Mouse (Mus musculus): ENCODE measurements around the gene Rad51b. TPM values are rescaled to one million over a fixed set of nuclear protein-coding genes. Genes with fewer than 3 reads are reported as not detected.

The Rad51b gene
- total and polyA plus RNA-seq, 2 experiments from 2014 or later: 1.1 TPM

DNA sequence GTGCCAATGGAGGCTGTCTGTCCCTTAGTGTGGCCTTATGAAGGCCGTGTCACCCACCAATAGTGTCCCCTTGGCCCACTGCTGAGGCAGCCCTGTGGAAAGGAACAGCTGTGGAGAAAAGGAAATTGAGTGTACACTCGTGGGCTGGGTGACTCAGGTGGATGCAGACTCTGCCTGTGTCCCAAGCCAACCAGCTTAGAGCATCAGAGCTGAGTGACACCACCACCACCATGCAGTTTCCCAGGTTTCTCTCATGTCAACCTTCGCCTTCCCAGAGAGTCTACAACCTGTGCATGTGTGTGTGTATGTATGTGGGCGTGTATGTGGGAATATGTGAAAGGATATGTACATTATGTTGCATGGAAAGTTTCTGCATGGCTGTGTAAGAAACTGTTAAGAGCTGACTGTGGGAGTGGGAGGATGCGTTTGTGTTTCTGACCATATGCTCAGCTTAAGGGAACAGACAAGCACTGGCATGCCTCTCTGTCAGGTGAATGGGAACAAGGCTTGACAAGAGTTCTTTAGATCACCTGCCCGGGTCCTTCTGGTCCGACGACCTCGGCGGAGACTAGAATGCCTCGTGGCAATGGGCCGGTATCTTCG is 17.5 kb upstream of the Rad51b start:
- Histone ChIP-seq H3K9me3 (ENCODE audit: low read length) (no peaks in the 10 kb centered on the region), H3K9ac (replicated peaks; ENCODE audit: low read length) (no peak overlapping the region), H3K4me2 (ENCODE audit: low read depth, low read length) (no peak overlapping the region), H3K27ac (no peak overlapping the region), H3K27me3 (ENCODE audit: insufficient read depth, low read length) (no peaks in the 10 kb centered on the region), H3K36me3 (ENCODE audit: insufficient read depth, low read length) (peaks cover 81% of the 10 kb centered on the region), H3K4me1 (ENCODE audit: insufficient read depth, low read length) (no peaks in the 10 kb centered on the region), H3K4me3 (ENCODE audit: low read length) (no peak overlapping the region)
- WGBS: 93% methylated on average over 13 of the region's 13 CpGs
- no peak for ATAC-seq
- no peak for TF ChIP-seq CTCF (IDR thresholded peaks at IDR 0.05; ENCODE audit: low read depth)
- DNase-seq (ENCODE audit: low spot score): no peak

DNA sequence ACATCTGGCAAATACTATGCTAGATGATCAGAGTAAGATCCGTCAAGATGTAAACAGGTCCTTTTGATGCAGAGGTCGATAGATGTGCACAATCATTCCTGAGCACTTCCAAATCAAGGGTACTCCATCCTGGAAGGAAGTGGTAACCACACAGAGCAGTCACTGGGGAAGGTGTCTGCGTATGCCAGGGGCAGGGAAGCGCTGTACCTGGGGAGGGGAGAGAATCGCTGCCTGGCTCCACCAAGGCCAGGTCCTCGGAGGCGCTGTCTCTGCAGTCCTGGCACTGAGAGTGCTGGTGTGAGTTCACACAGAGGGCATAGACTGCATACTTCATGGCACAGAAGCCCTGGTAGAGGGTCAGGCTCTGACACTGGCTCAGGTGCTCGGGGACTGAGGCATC is 14.5 kb upstream of the Rad51b start:
- Histone ChIP-seq H3K4me2 (ENCODE audit: low read depth, low read length) (no peak overlapping the region), H3K9me3 (ENCODE audit: low read length) (no peaks in the 10 kb centered on the region), H3K9ac (replicated peaks; ENCODE audit: low read length) (no peak overlapping the region), H3K27me3 (ENCODE audit: insufficient read depth, low read length) (no peaks in the 10 kb centered on the region), H3K4me3 (ENCODE audit: low read length) (no peak overlapping the region), H3K4me1 (ENCODE audit: insufficient read depth, low read length) (no peaks in the 10 kb centered on the region), H3K36me3 (ENCODE audit: insufficient read depth, low read length) (peaks cover 86% of the 10 kb centered on the region), H3K27ac (no peak overlapping the region)
- no peak for DNase-seq (ENCODE audit: low spot score)
- 92% methylated on average over 8 of the region's 8 CpGs for WGBS
- TF ChIP-seq CTCF (IDR thresholded peaks at IDR 0.05; ENCODE audit: low read depth): no peak
- ATAC-seq: no peak

DNA sequence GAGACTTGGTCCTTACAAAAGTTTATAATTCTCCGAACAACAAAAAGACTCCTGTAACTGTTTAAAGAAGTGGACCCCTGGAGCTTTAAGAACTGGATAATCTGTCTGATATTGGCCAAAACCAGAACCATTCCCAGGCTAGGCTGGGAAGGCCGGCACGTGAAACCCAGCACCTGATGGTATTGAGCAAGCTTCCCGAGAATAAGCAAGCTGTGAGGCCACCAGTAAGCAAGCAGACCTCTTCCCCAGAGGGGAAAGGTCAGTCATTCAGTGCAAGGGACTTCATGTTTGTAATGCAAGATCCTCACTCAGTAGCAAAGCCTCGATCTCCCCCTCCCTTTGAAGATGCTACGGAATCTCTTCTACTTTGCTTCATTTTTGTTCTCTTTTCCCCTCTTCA is 4.2 kb upstream of the Rad51b start:
- ATAC-seq (no peak), DNase-seq (ENCODE audit: low spot score) (no peak)
- H3K4me2 ChIP-seq (ENCODE audit: low read depth, low read length): no peak overlapping the region
- TF ChIP-seq CTCF (IDR thresholded peaks at IDR 0.05; ENCODE audit: low read depth): no peak
- H3K36me3 ChIP-seq (ENCODE audit: insufficient read depth, low read length): peaks cover 6% of the 10 kb centered on the region; the same call in 1 of the 2 replicates
- no peak overlapping the region for H3K27ac ChIP-seq
- no peaks in the 10 kb centered on the region for H3K27me3 ChIP-seq (ENCODE audit: insufficient read depth, low read length)
- 86% methylated on average over 6 of the region's 6 CpGs for WGBS
- no peak overlapping the region for H3K9ac ChIP-seq (replicated peaks; ENCODE audit: low read length)
- H3K4me3 ChIP-seq (ENCODE audit: low read length): no peak overlapping the region
- peaks cover 6% of the 10 kb centered on the region; the same call in 1 of the 2 replicates for H3K4me1 ChIP-seq (ENCODE audit: insufficient read depth, low read length)
- H3K9me3 ChIP-seq (ENCODE audit: low read length): no peaks in the 10 kb centered on the region

DNA sequence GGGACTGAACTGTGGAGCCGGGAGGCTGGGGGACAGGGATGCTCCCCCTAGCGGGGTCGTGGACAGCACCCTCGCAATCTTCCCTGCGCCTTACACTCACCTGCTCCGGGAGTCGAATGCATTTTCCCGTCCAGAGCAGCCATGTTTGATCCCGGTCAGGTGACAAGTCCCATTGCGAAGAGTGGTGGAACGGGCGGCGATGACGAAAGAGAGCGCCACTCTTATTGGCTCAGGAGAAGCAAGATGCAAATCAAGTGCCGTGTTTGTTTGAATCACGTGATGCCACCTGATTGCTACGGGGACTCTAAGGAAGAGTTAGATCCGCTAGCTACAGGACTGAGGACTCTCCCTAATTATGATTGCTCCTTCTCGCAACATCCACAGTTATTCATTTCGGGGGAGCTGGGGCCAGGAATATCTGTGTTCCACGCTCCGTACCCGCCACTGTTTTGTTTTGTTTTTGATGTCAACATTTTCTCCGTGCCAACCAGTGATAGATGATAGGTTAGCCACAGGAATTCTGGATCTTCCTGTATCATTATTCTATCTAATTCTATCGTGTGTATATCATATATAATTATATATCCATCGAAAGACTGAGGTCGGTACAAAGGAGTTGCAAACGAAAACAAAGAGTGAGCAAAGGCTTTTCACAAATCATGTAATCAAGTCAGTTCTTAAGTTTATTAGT is 811 bp upstream of the Rad51b start, which contains the start of gene Zfyve26:
Gene Zfyve26 (minus strand): TSS at position 179 of the 691 bp plus-strand sequence.
- 0% methylated on average over 29 of the region's 29 CpGs for WGBS

DNA sequence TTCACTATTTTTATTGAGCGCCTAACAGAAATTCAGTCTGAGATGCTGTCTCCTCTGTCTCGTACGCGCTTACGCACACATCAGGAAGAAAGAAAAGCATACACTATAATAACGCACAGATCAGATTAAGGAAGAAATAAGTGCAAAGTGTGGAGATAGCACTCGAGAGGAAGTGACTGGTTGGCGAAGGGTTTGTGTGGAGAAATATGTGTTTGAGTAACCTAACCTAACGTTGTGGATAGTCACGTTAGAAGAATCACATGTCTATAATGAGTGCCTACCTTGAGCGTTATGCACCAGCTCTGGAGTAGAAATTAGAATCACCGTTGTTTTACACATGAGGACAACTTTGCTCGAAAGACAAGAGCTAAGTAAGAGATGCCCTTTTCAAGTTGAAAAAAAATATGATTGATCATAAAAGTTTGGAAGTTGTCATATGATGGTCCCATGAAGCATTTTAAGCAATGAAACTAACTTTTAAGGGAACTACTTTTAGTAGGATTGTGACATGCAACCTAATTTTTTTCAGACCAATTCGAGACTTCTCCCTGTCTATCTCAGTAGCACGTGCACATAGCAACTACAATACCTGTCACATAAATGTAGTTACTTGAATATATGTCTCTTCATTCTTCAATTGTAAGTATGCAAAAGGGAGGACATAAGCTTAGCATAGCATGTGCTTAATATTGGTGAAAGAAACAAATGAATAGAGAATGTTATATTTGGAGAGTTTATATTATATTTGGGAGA is 978 bp downstream of the Rad51b start:
- Histone ChIP-seq H3K27me3 (ENCODE audit: insufficient read depth, low read length) (no peaks in the 10 kb centered on the region), H3K4me3 (ENCODE audit: low read length) (peak overlapping the region; percentile 50), H3K9ac (replicated peaks; ENCODE audit: low read length) (0 out of 2 replicates have a peak overlapping the region, but pooled peaks have one; percentile 0), H3K4me2 (ENCODE audit: low read depth, low read length) (peak overlapping the region; percentile 78), H3K9me3 (ENCODE audit: low read length) (no peaks in the 10 kb centered on the region), H3K4me1 (ENCODE audit: insufficient read depth, low read length) (peaks cover 6% of the 10 kb centered on the region; the same call in 1 of the 2 replicates), H3K36me3 (ENCODE audit: insufficient read depth, low read length) (no peaks in the 10 kb centered on the region), H3K27ac (no peak overlapping the region)
- 14% methylated on average over 15 of the region's 15 CpGs for WGBS
- ATAC-seq: no peak
- no peak for DNase-seq (ENCODE audit: low spot score)
- no peak for TF ChIP-seq CTCF (IDR thresholded peaks at IDR 0.05; ENCODE audit: low read depth)

More for the DNA sequence above, 811 bp upstream of the Rad51b start, which contains the start of gene Zfyve26:
- peak within 1 kb of the TSS; percentile 78 for H3K4me2 ChIP-seq (ENCODE audit: low read depth, low read length)
- ATAC-seq: peak; percentile 98
- no peaks in the 10 kb centered on the region for H3K9me3 ChIP-seq (ENCODE audit: low read length)
- TF ChIP-seq CTCF (IDR thresholded peaks at IDR 0.05; ENCODE audit: low read depth): peak; percentile 60
- peak; percentile 98 for DNase-seq (ENCODE audit: low spot score)
- H3K36me3 ChIP-seq (ENCODE audit: insufficient read depth, low read length): no peaks in the 10 kb centered on the region
- peak within 1 kb of the TSS; percentile 50 for H3K4me3 ChIP-seq (ENCODE audit: low read length)
- peaks cover 6% of the 10 kb centered on the region; the same call in 1 of the 2 replicates for H3K4me1 ChIP-seq (ENCODE audit: insufficient read depth, low read length)
- H3K27me3 ChIP-seq (ENCODE audit: insufficient read depth, low read length): no peaks in the 10 kb centered on the region
- peak within 1 kb of the TSS; percentile 53 for H3K9ac ChIP-seq (replicated peaks; ENCODE audit: low read length)
- H3K27ac ChIP-seq: peak within 1 kb of the TSS; percentile 62

DNA sequence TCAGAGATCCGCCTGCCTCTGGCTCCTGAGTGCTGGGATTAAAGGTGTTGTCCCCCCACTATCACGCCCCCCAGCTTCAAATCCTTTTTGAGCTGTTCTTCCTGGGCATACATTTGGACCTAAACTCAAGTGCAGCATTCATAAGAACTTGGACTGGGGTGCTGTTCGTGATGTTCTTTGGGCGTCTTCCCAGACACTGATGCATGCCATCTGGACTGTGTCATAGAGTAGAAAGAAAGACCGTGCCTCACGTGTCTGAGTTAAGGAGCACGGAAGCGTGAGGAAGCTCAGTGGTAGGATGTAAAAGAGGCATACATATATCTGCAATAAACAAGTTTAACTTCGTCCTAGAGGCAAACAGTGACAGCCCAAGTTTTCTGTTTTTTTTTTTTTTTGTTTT is 4.7 kb downstream of the Rad51b start:
- no peak for DNase-seq (ENCODE audit: low spot score)
- no peak overlapping the region for H3K4me2 ChIP-seq (ENCODE audit: low read depth, low read length)
- ATAC-seq: no peak
- H3K27me3 ChIP-seq (ENCODE audit: insufficient read depth, low read length): no peaks in the 10 kb centered on the region
- no peak overlapping the region for H3K4me3 ChIP-seq (ENCODE audit: low read length)
- H3K9me3 ChIP-seq (ENCODE audit: low read length): no peaks in the 10 kb centered on the region
- 0 out of 2 replicates have a peak, but pooled peaks cover 3% of the 10 kb centered on the region for H3K4me1 ChIP-seq (ENCODE audit: insufficient read depth, low read length)
- no peak for TF ChIP-seq CTCF (IDR thresholded peaks at IDR 0.05; ENCODE audit: low read depth)
- WGBS: 84% methylated on average over 9 of the region's 9 CpGs
- H3K9ac ChIP-seq (replicated peaks; ENCODE audit: low read length): no peak overlapping the region
- H3K36me3 ChIP-seq (ENCODE audit: insufficient read depth, low read length): no peaks in the 10 kb centered on the region
- no peak overlapping the region for H3K27ac ChIP-seq
